Comparison of ENCODE assay signal across 11 mouse cellular contexts in genomic region chr8:119829870-119830580, GRCm38 (mm10). TPM values are rescaled to one million over a fixed set of nuclear protein-coding genes. Genes with fewer than 3 reads are reported as not detected.
A peak's percentile ranks its signal among the peaks of the same experiment; 100 is the strongest.
DNase-seq lines count a peak whose midpoint lies in the region; ATAC-seq and TF ChIP-seq lines count a peak whose summit lies in the region.
"Had no signal": no experiment of that assay in that cellular context is flagged by ENCODE, and none has a peak within 500 bp of the region (broad histone marks: within the 10 kb centered on the region; RNA-seq: fewer than 3 reads in every experiment).

No protein-coding gene starts in this region.

- no peaks in the 10 kb centered on the region for H3K9me3 ChIP-seq in midbrain, embryonic 12.5 days
- no peaks in the 10 kb centered on the region for H3K9me3 ChIP-seq in midbrain, postnatal 0 days (ENCODE audit: low read length)
- H3K9me3 ChIP-seq in intestine, postnatal 0 days (ENCODE audit: control insufficient read depth) = no peaks in the 10 kb centered on the region
- H3K9me3 ChIP-seq in stomach, embryonic 16.5 days (replicated peaks; ENCODE audit: control insufficient read depth, low read length) = 0 out of 2 replicates have a peak, but pooled peaks cover 3% of the 10 kb centered on the region
- H3K9me3 ChIP-seq: limb, embryonic 13.5 days had no signal

- H3K4me3 ChIP-seq in midbrain, embryonic 12.5 days = no peak overlapping the region
- H3K4me3 ChIP-seq in midbrain, postnatal 0 days (ENCODE audit: low read depth, low read length) = no peak overlapping the region
- no peak overlapping the region for H3K4me3 ChIP-seq in intestine, postnatal 0 days (ENCODE audit: low read depth, low read length)
- H3K4me3 ChIP-seq in stomach, embryonic 16.5 days (replicated peaks; ENCODE audit: low read length) = no peak overlapping the region
- H3K4me3 ChIP-seq: limb, embryonic 13.5 days had no signal

- H3K9ac ChIP-seq in midbrain, embryonic 12.5 days (replicated peaks) = no peak overlapping the region; the same call in 1 of the 2 replicates
- H3K9ac ChIP-seq in midbrain, postnatal 0 days (replicated peaks; ENCODE audit: low read length, poor library complexity, severe bottlenecking) = no peak overlapping the region
- H3K9ac ChIP-seq in intestine, postnatal 0 days (ENCODE audit: low read depth, low read length) = no peak overlapping the region
- H3K9ac ChIP-seq in stomach, embryonic 16.5 days (ENCODE audit: low read length) = peak overlapping the region; percentile 9; the same call in 1 of the 2 replicates
- H3K9ac ChIP-seq: limb, embryonic 13.5 days had no signal

- H3K4me2 ChIP-seq in midbrain, embryonic 12.5 days (replicated peaks) = no peak overlapping the region
- no peak overlapping the region for H3K4me2 ChIP-seq in midbrain, postnatal 0 days (ENCODE audit: low read depth, low read length, poor library complexity, severe bottlenecking)
- 0 out of 2 replicates have a peak overlapping the region, but pooled peaks have one; percentile 6 for H3K4me2 ChIP-seq in intestine, postnatal 0 days (replicated peaks; ENCODE audit: low read depth)
- no peak overlapping the region; the same call in 1 of the 2 replicates for H3K4me2 ChIP-seq in stomach, embryonic 16.5 days (ENCODE audit: low read depth, low read length)
- H3K4me2 ChIP-seq: limb, embryonic 13.5 days had no signal

- no peak for TF ChIP-seq CTCF in midbrain, postnatal 0 days (IDR thresholded peaks at IDR 0.05)
- no peak for TF ChIP-seq CTCF in intestine, postnatal 0 days (IDR thresholded peaks at IDR 0.05; ENCODE audit: low read depth)

- peak overlapping the region; percentile 77; the same call in 1 of the 2 replicates for H3K27ac ChIP-seq in midbrain, embryonic 12.5 days (replicated peaks)
- no peak overlapping the region for H3K27ac ChIP-seq in midbrain, postnatal 0 days (ENCODE audit: low read depth, low read length)
- H3K27ac ChIP-seq in intestine, postnatal 0 days (ENCODE audit: low read depth, low read length) = no peak overlapping the region
- H3K27ac ChIP-seq in stomach, embryonic 16.5 days (ENCODE audit: low read length) = peak overlapping the region; percentile 56
- H3K27ac ChIP-seq: limb, embryonic 13.5 days had no signal

- whole genome bisulfite sequencing in midbrain, embryonic 12.5 days = 55% methylated on average over 16 of the region's 16 CpGs
- 58% methylated on average over 16 of the region's 16 CpGs for WGBS in midbrain, postnatal 0 days
- 58% methylated on average over 16 of the region's 16 CpGs for WGBS in intestine, postnatal 0 days
- 54% methylated on average over 16 of the region's 16 CpGs for WGBS in stomach, embryonic 16.5 days

- peaks cover 80% of the 10 kb centered on the region for H3K4me1 ChIP-seq in midbrain, embryonic 12.5 days
- peaks cover 43% of the 10 kb centered on the region for H3K4me1 ChIP-seq in midbrain, postnatal 0 days (ENCODE audit: insufficient read depth, low read length)
- H3K4me1 ChIP-seq in intestine, postnatal 0 days (replicated peaks; ENCODE audit: control insufficient read depth, insufficient read depth, low read length) = peaks cover 48% of the 10 kb centered on the region
- peaks cover 85% of the 10 kb centered on the region for H3K4me1 ChIP-seq in stomach, embryonic 16.5 days (ENCODE audit: control insufficient read depth, insufficient read depth, low read length)

- H3K36me3 ChIP-seq in midbrain, embryonic 12.5 days = no peaks in the 10 kb centered on the region; the same call in 1 of the 2 replicates
- peaks cover 8% of the 10 kb centered on the region; the same call in 1 of the 2 replicates for H3K36me3 ChIP-seq in midbrain, postnatal 0 days (ENCODE audit: insufficient read depth, low read length)
- H3K36me3 ChIP-seq in intestine, postnatal 0 days (ENCODE audit: control insufficient read depth, insufficient read depth) = peaks cover 10% of the 10 kb centered on the region; the same call in 1 of the 2 replicates
- no peaks in the 10 kb centered on the region for H3K36me3 ChIP-seq in stomach, embryonic 16.5 days (ENCODE audit: control insufficient read depth, insufficient read depth, low read length)
- H3K36me3 ChIP-seq: limb, embryonic 13.5 days had no signal

- peak; percentile 25; the same call in 1 of the 2 replicates for ATAC-seq in midbrain, embryonic 12.5 days (ENCODE audit: low FRiP score, low read depth)
- ATAC-seq in midbrain, postnatal 0 days (ENCODE audit: low FRiP score) = no peak
- no peak for ATAC-seq in intestine, postnatal 0 days
- no peak for ATAC-seq in stomach, embryonic 16.5 days (ENCODE audit: insufficient read depth, low FRiP score)
- ATAC-seq in monocyte, adult 5-6 weeks (replicated peaks; ENCODE audit: insufficient number of reproducible peaks, low FRiP score, low TSS enrichment, poor library complexity, severe bottlenecking) = no peak
- ATAC-seq: Patski had no signal

- DNase-seq in cerebellum, adult 11-12 months = peak; percentile 66
- DNase-seq in cerebellum, postnatal 36 days = no peak
- no peak for DNase-seq in midbrain, postnatal 0 days (ENCODE audit: low spot score)
- DNase-seq in heart, adult 18-20 months = no peak
- DNase-seq: gastrocnemius, postnatal 25 days had no signal

- H3K27me3 ChIP-seq in midbrain, embryonic 12.5 days = 0 out of 2 replicates have a peak, but pooled peaks cover 3% of the 10 kb centered on the region
- H3K27me3 ChIP-seq in midbrain, postnatal 0 days (ENCODE audit: insufficient read depth, low read length) = no peaks in the 10 kb centered on the region
- H3K27me3 ChIP-seq in intestine, postnatal 0 days (replicated peaks; ENCODE audit: control insufficient read depth, insufficient read depth, low read length) = no peaks in the 10 kb centered on the region
- H3K27me3 ChIP-seq in stomach, embryonic 16.5 days (ENCODE audit: control insufficient read depth, insufficient read depth, low read length) = no peaks in the 10 kb centered on the region
- H3K27me3 ChIP-seq: limb, embryonic 13.5 days; Patski had no signal

RNA-seq across cellular contexts. Expression of gene Cotl1, which starts 10.3 kb away (rescaled TPM):
- 93.4 and 131 TPM in 2 replicates for polyA plus RNA-seq in midbrain, embryonic 12.5 days (2016; fragmentation: Nextera tagmentation; extraction: Ambion mirVana)
- 223 and 238 TPM in 2 replicates for total RNA-seq in midbrain, postnatal 0 days (2014; rRNA removed)
- 112 and 119 TPM in 2 replicates for polyA plus RNA-seq in midbrain, postnatal 0 days (2015; fragmentation: Nextera tagmentation; extraction: Ambion mirVana)
- polyA plus RNA-seq in intestine, postnatal 0 days (2015; fragmentation: Nextera tagmentation; extraction: Ambion mirVana) = 166 and 169 TPM in 2 replicates
- polyA plus RNA-seq in stomach, embryonic 16.5 days (2015; fragmentation: Nextera tagmentation; extraction: Ambion mirVana) = 144 and 177 TPM in 2 replicates
- total RNA-seq in monocyte, adult 5-6 weeks (2017) = 289 to 324 TPM (median 310 TPM) in 3 replicates
- 10 to 100 TPM; 16.7 to 22.9 TPM for total RNA-seq in heart, adult 18-20 months (2021)

RNA-seq across cellular contexts. Expression of gene Klhl36, which starts 32.0 kb away (rescaled TPM):
- 13.1 and 14.7 TPM in 2 replicates for polyA plus RNA-seq in midbrain, embryonic 12.5 days (2016; fragmentation: Nextera tagmentation; extraction: Ambion mirVana)
- total RNA-seq in midbrain, postnatal 0 days (2014; rRNA removed) = 28.2 and 31.0 TPM in 2 replicates
- 19.5 and 21.0 TPM in 2 replicates for polyA plus RNA-seq in midbrain, postnatal 0 days (2015; fragmentation: Nextera tagmentation; extraction: Ambion mirVana)
- polyA plus RNA-seq in intestine, postnatal 0 days (2015; fragmentation: Nextera tagmentation; extraction: Ambion mirVana) = 7.3 and 7.4 TPM in 2 replicates
- polyA plus RNA-seq in stomach, embryonic 16.5 days (2015; fragmentation: Nextera tagmentation; extraction: Ambion mirVana) = 10.7 and 12.7 TPM in 2 replicates
- total RNA-seq in monocyte, adult 5-6 weeks (2017) = 8.5 to 16.5 TPM (median 14.2 TPM) in 3 replicates
- total RNA-seq in heart, adult 18-20 months (2021) = 1 to 10 TPM; 2.3 to 3.0 TPM

RNA-seq across cellular contexts. Expression of gene Tldc1, which starts 51.8 kb away (rescaled TPM):
- 10.3 and 13.3 TPM in 2 replicates for polyA plus RNA-seq in midbrain, embryonic 12.5 days (2016; fragmentation: Nextera tagmentation; extraction: Ambion mirVana)
- 18.5 and 20.4 TPM in 2 replicates for total RNA-seq in midbrain, postnatal 0 days (2014; rRNA removed)
- polyA plus RNA-seq in midbrain, postnatal 0 days (2015; fragmentation: Nextera tagmentation; extraction: Ambion mirVana) = 6.7 and 7.4 TPM in 2 replicates
- polyA plus RNA-seq in intestine, postnatal 0 days (2015; fragmentation: Nextera tagmentation; extraction: Ambion mirVana) = 7.7 and 8.4 TPM in 2 replicates
- 14.5 and 16.5 TPM in 2 replicates for polyA plus RNA-seq in stomach, embryonic 16.5 days (2015; fragmentation: Nextera tagmentation; extraction: Ambion mirVana)
- total RNA-seq in monocyte, adult 5-6 weeks (2017) = 2.2 to 8.0 TPM (median 3.8 TPM) in 3 replicates
- 10 to 100 TPM; 11.5 to 14.2 TPM for total RNA-seq in heart, adult 18-20 months (2021)

Comparison
In these comparisons a context has a peak if more than half of its experiments do, and no peak if none do; other contexts are left out.
1. H3K27ac ChIP-seq: peak in midbrain, embryonic 12.5 days (single experiment) and stomach, embryonic 16.5 days (single experiment); none in midbrain, postnatal 0 days (single experiment) and intestine, postnatal 0 days (single experiment).